Mouse (Mus musculus) heart, adult 8-10 months (tissue): ENCODE data around the gene Gm13757. TPM values are rescaled to one million over a fixed set of nuclear protein-coding genes. Genes with fewer than 3 reads are reported as not detected.
"Not testable (repeated sequence)": the region's sequence is repeated elsewhere in the genome, so short reads cannot be mapped to it uniquely, and the experiment has no call there.

ENCODE experiments used
- DNase-seq: peaks from one replicate; pipeline ENCODE4 v3.0.0; 2022; ENCODE audit warnings: low spot score
- total RNA-seq, 4 experiments: library from RNA; stranded (reverse); gene quantifications; 2 replicates each; pipeline ENCODE4 v1.2.4; 2022

The Gm13757 gene
- total RNA-seq, result not detected

DNA sequence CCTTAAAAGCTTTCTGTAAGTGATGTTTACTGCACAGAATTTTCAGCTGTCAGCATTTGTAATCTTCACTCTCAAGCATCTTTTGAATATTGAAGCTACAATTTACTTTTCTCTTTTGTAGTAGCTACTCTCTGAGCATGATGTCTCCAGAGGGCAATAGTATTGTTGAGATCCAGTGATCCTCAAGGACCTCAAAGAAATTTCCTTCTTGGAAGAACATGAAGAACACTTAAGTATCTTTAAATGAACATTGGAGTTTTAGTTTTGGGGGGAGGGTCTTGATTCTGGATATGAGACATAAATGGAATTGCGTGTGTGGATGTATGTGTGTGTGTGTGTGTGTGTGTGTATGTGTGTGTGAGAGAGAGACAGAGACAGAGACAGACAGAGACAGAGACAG is at the start of gene Gm13757:
Gene Gm13757 (minus strand): TSS at position 101 of the 400 bp plus-strand sequence.
- no peak for DNase-seq

GRCm38 (mm10) chr2:88493020-88493419 is 44.1 kb upstream of the Gm13757 start, which contains the start of gene Olfr1185-ps1:
TSS of gene Olfr1185-ps1 (plus strand) at chr2:88493320.
- DNase-seq, result no peak

DNA sequence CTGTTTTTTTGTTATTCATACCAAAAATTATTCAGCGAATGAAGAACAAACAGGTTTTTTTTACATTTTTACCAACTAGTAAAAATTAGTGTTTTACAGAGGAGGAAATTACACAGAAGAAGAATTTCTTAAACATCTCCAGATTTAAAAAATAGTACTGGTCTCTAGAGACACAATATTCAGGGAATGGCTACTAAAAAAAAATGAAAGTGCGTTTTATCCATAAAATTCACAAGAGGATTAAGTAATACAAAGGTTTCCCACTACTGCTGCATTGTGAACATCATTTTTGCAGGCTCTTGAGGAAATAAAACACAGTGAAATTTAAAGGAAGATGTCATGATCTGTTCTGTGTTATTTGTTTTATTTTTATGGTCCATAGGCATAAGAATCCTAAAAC is 34.4 kb upstream of the Gm13757 start, which contains the start of gene Olfr1184:
Gene Olfr1184 (plus strand): TSS at position 301 of the 400 bp plus-strand sequence.
- no peak for DNase-seq

DNA sequence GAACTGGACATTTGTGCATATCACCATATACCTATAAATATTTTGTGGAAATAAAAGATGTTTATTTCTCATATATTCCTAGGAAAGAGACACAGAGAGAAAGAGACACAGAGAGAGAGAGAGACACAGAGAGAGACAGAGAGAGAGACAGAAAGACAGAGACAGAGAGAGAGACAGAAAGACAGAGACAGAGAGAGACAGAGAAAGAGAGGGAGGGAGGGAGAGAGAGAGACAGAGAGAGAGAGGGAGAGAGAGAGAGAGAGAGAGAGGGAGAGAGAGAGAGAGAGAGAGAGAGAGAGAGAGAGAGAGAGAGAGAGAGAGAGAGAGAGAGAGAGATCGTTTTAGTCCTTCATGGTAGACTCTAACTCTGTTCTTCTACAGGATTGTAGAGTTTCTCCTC is 5.6 kb upstream of the Gm13757 start, which contains the start of gene Olfr1183:
Gene Olfr1183 (plus strand): TSS at position 301 of the 400 bp plus-strand sequence.
- DNase-seq, result not testable (repeated sequence)

DNA sequence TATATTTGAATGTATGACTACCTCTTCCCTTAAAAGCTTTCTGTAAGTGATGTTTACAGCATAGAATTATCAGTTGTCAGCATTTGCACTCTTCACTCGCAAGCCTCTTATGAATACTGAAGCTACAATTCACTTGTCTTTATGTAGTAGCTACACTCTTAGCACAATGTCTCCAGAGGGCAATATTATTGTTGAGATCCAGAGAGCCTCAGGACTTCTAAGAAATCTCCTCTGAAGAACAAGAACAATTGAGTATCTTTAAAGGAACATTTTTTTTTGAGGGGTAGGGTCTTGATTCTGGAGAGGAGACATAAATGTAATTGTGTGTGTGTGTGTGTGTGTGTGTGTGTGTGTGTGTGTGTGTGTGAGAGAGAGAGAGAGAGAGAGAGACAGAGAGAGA is 22.9 kb downstream of the Gm13757 start, which contains the start of gene Olfr1181:
Gene Olfr1181 (minus strand): TSS at position 101 of the 400 bp plus-strand sequence.
- no peak for DNase-seq

- no peak for DNase-seq
Measured at GRCm38 (mm10) chr2:88419051-88419450, 29.9 kb downstream of the Gm13757 start, which contains the start of gene Olfr1180. TSS of gene Olfr1180 (minus strand) at chr2:88419151.

- DNase-seq, result no peak
Measured at GRCm38 (mm10) chr2:88406353-88406752, 42.6 kb downstream of the Gm13757 start, which contains the start of gene Olfr1179. TSS of gene Olfr1179 (minus strand) at chr2:88406453.

Other genes starting within 250 kb of the Gm13757 start
- gene Olfr1170, start 220.8 kb downstream of the Gm13757 start, total RNA-seq, result not detected
- gene Olfr1173, start 169.3 kb downstream of the Gm13757 start, total RNA-seq, result not detected
- not detected for gene Olfr1174-ps, start 134.0 kb downstream of the Gm13757 start, total RNA-seq
- gene Olfr1175-ps, start 121.9 kb downstream of the Gm13757 start, total RNA-seq, result not detected
- gene Olfr1176, start 112.4 kb downstream of the Gm13757 start, total RNA-seq, result not detected
- not detected for gene Olfr1177-ps, start 102.6 kb downstream of the Gm13757 start, total RNA-seq
- not detected for gene Olfr1178, start 62.1 kb downstream of the Gm13757 start, total RNA-seq
- not detected for gene Olfr1179, start 42.7 kb downstream of the Gm13757 start, total RNA-seq
- not detected for gene Olfr1180, start 30.0 kb downstream of the Gm13757 start, total RNA-seq
- gene Olfr1181, start 23.0 kb downstream of the Gm13757 start, total RNA-seq, result not detected
- gene Olfr1183, start 5.7 kb upstream of the Gm13757 start, total RNA-seq, result not detected
- gene Olfr1184, start 34.5 kb upstream of the Gm13757 start, total RNA-seq, result not detected
- not detected for gene Olfr1185-ps1, start 44.2 kb upstream of the Gm13757 start, total RNA-seq
- gene Olfr1186, start 69.4 kb upstream of the Gm13757 start, total RNA-seq, result not detected
- not detected for gene Olfr1188, start 107.8 kb upstream of the Gm13757 start, total RNA-seq
- gene Olfr1189, start 137.3 kb upstream of the Gm13757 start, total RNA-seq, result not detected
- gene Olfr1191-ps1, start 191.4 kb upstream of the Gm13757 start, total RNA-seq, result not detected
- gene Olfr1192-ps1, start 199.4 kb upstream of the Gm13757 start, total RNA-seq, result not detected
- gene Olfr1193, start 226.5 kb upstream of the Gm13757 start, total RNA-seq, result not detected
- not detected for gene Olfr1195, start 240.1 kb upstream of the Gm13757 start, total RNA-seq